In the genomic region with DNA sequence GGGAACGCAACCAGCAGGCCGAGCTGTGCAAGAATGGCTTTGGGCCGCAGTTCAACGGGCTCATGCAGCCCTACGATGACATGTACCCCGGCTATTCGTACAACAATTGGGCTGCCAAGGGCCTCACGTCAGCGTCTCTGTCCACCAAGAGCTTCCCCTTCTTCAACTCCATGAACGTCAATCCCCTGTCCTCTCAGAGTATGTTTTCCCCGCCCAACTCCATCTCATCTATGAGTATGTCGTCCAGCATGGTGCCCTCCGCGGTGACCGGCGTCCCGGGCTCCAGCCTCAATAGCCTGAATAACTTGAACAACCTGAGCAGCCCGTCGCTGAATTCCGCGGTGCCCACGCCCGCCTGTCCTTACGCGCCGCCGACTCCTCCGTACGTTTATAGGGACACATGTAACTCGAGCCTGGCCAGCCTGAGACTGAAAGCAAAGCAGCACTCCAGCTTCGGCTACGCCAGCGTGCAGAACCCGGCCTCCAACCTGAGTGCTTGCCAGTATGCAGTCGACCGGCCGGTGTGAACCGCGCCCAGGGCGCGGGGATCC, we compare ENCODE assay signal across 8 mouse cellular contexts. TPM values are rescaled to one million over a fixed set of nuclear protein-coding genes. Genes with fewer than 3 reads are reported as not detected.
DNase-seq lines count a peak whose midpoint lies in the region; ATAC-seq and TF ChIP-seq lines count a peak whose summit lies in the region.

No protein-coding gene starts in this region.

- intact Hi-C loops in heart, postnatal 36 days (cut with DNase I): no loop called here

- peaks cover 15% of the 10 kb centered on the region for H3K9me3 ChIP-seq in megakaryocyte, embryonic 14.5 days
- H3K9me3 ChIP-seq in limb, embryonic 14.5 days (ENCODE audit: control insufficient read depth, low read length): no peaks in the 10 kb centered on the region

- H3K27me3 ChIP-seq in megakaryocyte, embryonic 14.5 days (replicated peaks): peaks cover 96% of the 10 kb centered on the region
- peaks cover 93% of the 10 kb centered on the region for H3K27me3 ChIP-seq in limb, embryonic 14.5 days (ENCODE audit: control insufficient read depth, insufficient read depth, low read length)

- no peak for ATAC-seq in megakaryocyte, adult 5-6 weeks (ENCODE audit: poor library complexity, severe bottlenecking)
- no peak for ATAC-seq in limb, embryonic 14.5 days (ENCODE audit: low FRiP score, low read depth)
- ATAC-seq in CD4-positive, CD25-positive, alpha-beta regulatory T cell, adult 4 months: no peak

- TF ChIP-seq POLR2A in limb, embryonic 14.5 days (IDR thresholded peaks at IDR 0.05; ENCODE audit: borderline replicate concordance, extremely low read depth, insufficient read depth, insufficient read length): no peak

- H3K4me3 ChIP-seq in megakaryocyte, embryonic 14.5 days (replicated peaks): peak overlapping the region; percentile 64
- peak overlapping the region; percentile 20 for H3K4me3 ChIP-seq in limb, embryonic 14.5 days (replicated peaks; ENCODE audit: low read length)

- H3K36me3 ChIP-seq in megakaryocyte, embryonic 14.5 days (replicated peaks; ENCODE audit: low read length): no peaks in the 10 kb centered on the region
- H3K36me3 ChIP-seq in limb, embryonic 14.5 days (ENCODE audit: control insufficient read depth, insufficient read depth, low read length): no peaks in the 10 kb centered on the region

- DNase-seq in heart, adult 11 months: peak; percentile 78
- no peak for DNase-seq in heart, postnatal 36 days
- DNase-seq in limb, embryonic 14.5 days (ENCODE audit: low spot score): no peak
- DNase-seq in frontal cortex, postnatal 25 days (ENCODE audit: low spot score in 2 of 2): no peak
- DNase-seq in adrenal gland, postnatal 14 days: no peak

- H3K4me1 ChIP-seq in megakaryocyte, embryonic 14.5 days: peaks cover 48% of the 10 kb centered on the region
- H3K4me1 ChIP-seq in limb, embryonic 14.5 days (ENCODE audit: control insufficient read depth, insufficient read depth, low read length): peaks cover 14% of the 10 kb centered on the region

- H3K4me2 ChIP-seq in limb, embryonic 14.5 days (replicated peaks; ENCODE audit: low read depth, low read length, severe bottlenecking): peak overlapping the region; percentile 25

- no peak overlapping the region for H3K27ac ChIP-seq in limb, embryonic 14.5 days (replicated peaks; ENCODE audit: low read depth, low read length)

- WGBS in limb, embryonic 14.5 days: 2% methylated on average over 41 of the region's 41 CpGs

- no peak overlapping the region for H3K9ac ChIP-seq in limb, embryonic 14.5 days (ENCODE audit: low read depth, low read length, severe bottlenecking)

RNA-seq across cellular contexts. Expression of gene Pitx2, which starts 18.8 kb away (rescaled TPM):
- total RNA-seq in heart, postnatal 36 days (2021): 1 to 10 TPM in 1 of 2 experiments, under 1 TPM in 1; 0.43 to 1.1 TPM
- polyA plus RNA-seq in megakaryocyte, embryonic 14.5 days (2012; ENCODE audit: insufficient read depth, low replicate concordance): 0.11 TPM in 1 of 2 replicates, not detected in the other
- not detected in 2 replicates for total RNA-seq in megakaryocyte, adult 5-6 weeks (2015)
- not detected in 2 replicates for total RNA-seq in megakaryocyte, adult 5-6 weeks (2017)
- 13.3 and 16.0 TPM in 2 replicates for polyA plus RNA-seq in limb, embryonic 14.5 days (2012; rRNA removed)
- 11.9 and 12.2 TPM in 2 replicates for polyA plus RNA-seq in limb, embryonic 14.5 days (2014; fragmentation: Nextera tagmentation; extraction: Ambion mirVana)
- 0.41 TPM in 1 of 2 replicates, not detected in the other for total RNA-seq in adrenal gland, postnatal 14 days (2021)
- polyA plus RNA-seq in CD4-positive, CD25-positive, alpha-beta regulatory T cell, adult 4 months (2017; shearing (Covaris generic)): under 1 TPM; 0.42 to 0.55 TPM
